Mouse (Mus musculus) T-helper 17 cell (primary cell): Measurements from ENCODE around the gene Rnf44.

ENCODE experiments used
- in situ Hi-C, 2 experiments: fragments of 300-600 bp; cut with MboI, MseI; formaldehyde crosslinking; loops; 1 replicate in 1 of 2; 2 replicates in 1 of 2; pipeline ENCODE4 v1.15.1; 2025; ENCODE audit warnings: high pct_unique_total_duplicates in 2 of 2

The Rnf44 gene

DNA sequence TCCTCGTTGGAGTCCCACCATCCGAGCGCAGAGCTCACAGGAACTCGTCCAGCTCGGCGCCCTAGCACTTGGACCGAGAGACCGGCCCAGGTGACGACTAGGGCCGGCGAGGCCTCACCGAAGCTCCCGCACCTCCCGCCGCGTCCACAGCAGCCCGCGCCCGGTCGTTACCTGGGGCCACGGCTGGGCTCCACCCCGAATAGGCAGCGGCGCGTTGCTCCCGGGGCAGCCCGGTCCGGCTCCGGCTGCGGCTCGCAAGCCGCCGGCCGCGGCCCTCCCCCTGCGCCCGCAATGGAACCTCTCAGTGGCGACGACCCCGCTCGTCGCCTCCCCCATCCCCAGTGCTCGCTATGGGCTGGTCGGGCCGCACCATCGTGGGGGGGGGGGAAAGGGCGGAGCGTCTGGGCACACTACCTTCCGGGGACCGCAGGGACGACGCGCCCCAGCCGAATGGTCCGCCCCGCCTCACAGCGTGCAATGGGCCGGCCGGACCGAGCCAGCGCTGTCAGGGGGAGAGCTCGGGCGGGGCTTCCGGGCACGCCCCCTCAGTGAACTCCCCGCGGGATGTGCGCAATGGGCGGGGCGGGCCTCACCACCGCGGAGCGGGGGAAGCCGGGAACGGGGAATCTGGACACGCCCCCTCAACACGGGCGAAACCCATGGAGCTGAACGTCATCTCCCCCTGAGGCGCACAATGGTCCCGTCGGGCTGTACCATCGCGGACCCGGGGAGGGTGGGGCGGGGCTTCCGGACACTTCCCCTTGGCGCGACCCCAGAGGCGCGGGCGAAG, at the start of gene Rnf44:
TSS of gene Rnf44 (minus strand) at position 350 of the 790 bp plus-strand sequence.
- in situ Hi-C loops, result loop anchor here in 1 of 2 experiments (5.0 to 10.0 kb wide), 2 partner anchors 419 to 751 kb away; partner anchors contain the start of gene Grk6

DNA sequence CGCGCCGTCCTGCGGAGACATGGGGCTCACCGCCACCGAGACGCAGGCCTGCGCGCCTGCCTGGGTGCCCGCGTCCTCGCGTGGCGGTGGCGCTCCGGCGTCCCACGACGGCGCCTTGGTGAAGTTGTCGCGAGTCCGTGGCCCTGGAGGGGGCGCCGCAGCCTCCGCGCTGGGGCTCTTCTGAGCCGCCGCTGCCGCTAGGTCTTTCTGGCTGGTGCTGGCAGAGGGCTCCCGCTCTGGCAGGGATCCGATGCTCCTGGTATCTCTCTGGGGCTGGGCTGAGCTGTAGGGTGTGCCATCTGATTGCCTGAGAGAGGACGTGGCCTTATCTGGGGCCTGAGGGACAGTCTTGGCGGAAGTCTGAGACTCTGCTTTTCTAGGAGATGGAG, 44.5 kb upstream of the Rnf44 start:
- in situ Hi-C loops, result loop anchor here in 1 of 2 experiments (25.0 kb wide), 1 partner anchor 1024 kb away; no protein-coding TSS in a partner anchor

DNA sequence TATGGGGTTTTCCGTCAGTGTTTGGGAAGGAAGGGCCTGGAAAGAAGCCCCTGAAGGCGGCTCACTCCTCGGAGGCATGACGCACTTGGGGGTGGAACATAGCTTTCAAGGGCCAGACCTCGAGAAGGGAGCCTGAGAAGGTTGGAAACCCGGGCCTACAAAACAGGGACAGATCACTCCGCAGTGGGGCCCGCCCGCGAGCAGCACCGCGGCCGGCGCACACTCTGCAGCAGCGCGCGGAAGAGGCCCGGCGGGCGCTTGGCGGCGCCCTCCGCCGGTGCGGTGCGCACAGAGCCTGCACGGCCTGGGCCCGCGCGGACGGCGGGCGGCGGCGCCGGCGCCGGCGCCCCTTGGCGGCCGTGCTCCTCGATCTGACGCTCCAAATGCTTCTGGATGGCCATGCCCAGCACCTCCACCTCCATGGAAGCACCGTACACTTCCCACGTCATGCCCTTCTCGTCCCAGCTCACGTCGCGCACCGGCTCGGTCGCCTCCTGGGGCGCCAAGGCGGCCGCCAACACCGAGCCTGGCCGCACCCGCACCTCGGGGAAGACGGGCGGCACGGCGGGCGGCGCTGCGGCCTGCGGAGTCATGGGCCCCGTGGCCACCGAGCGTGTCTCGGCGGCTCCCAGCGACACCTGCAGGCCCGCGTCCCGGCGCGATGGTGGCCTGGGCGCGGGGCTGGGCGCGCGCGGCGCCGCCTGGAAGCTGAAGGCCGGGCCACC, 43.9 kb upstream of the Rnf44 start:
- in situ Hi-C loops, result loop anchor here in 1 of 2 experiments (25.0 kb wide), 1 partner anchor 1025 kb away; no protein-coding TSS in a partner anchor

DNA sequence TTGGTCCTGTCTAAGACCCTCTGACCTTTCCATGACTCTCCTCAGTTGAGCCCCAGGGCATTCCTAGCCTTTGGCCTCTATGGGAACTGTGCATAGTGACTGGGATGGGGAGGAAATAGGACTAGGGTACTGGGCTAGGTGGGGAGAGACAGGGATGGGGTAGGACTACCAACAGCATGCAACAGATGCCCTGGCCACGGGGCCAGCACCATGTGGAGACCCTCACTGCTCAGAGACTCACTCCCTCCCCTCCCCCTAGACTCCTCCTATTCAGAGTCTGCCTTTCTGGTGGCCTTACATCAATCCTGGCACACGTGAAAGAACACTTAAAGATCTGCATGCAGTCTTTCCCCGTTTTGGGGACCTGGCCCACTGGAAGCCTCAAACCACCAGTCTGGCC, 43.2 kb upstream of the Rnf44 start:
- in situ Hi-C loops, result loop anchor here in 1 of 2 experiments (25.0 kb wide), 1 partner anchor 1025 kb away; no protein-coding TSS in a partner anchor

DNA sequence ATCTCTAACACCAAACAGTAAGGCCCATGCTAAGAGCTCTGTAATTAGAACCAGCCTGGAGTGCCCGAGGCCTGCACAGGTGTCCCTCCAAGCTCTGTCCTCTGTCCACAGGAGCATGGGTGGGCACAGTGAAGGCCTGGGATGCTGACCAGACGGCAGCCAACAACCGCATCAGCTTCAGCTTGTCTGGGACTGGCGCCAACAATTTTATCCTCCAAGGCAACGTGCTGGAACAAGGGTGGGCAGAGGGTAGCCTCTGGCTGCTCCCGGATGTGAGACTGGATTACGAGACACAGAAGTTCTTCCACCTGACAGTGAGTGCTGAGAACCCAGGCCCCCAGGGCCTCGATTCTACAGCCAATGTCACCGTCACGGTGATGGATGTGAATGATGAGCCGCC, 32.4 kb upstream of the Rnf44 start:
- in situ Hi-C loops, result loop anchor here in 1 of 2 experiments (25.0 kb wide), 1 partner anchor 1036 kb away; no protein-coding TSS in a partner anchor

DNA sequence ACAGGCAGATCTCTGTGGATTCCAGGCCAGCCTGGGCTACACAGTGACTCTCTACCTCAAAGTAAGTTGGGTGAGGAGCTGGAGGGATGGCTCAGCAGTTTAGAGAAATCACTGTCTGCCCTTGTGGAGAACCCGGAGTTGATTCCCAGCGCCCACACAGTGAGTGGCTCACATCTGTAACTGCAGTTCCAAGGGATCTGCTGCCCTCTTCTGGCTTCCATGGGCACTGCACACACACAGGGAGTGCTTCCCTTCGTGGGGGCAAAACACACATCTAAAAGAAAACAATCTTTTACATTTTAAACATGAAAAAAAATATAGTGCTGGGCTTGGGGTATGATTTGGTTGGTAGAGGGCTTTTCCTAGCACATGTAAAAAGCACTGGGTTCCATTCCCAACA, 29.4 kb upstream of the Rnf44 start:
- in situ Hi-C loops, result no loop called here

DNA sequence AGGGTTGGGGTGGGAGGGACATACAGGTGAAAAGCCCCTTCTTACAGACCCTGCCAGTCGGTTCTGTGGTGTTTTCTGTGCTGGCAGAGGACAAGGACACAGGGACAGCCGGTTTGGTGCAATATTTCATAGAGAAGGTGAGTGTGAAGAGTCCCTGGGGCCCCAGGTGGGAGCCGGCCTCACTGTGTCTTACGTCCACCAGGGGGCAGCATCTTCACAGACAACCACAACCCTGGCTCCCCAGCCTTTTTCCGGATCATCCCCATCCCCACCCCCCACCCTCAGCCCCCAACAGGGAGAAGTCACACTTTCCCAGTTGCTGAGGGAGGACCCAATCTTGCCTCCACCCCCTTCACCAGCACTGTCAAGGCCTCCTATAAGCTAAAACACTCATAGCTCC, 23.2 kb upstream of the Rnf44 start:
- in situ Hi-C loops, result no loop called here

DNA sequence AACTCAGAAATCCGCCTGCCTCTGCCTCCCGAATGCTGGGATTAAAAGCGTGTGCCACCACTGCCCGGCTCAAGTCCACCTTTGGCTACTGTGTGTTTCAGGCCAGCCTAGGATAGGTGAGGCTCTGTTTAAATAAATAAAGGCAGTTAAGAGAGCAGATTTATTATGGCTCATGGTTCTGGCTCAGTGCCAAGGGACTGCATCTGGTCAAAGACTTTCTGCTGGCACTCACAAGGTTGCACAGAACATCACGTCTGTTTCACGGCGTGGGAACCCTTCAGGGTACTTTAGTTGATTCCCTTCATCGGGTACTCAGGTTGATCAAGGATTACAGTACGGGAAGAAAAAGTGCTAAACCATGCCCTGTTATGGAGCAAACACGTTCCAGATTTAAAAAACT, 21.3 kb upstream of the Rnf44 start:
- in situ Hi-C loops, result no loop called here

DNA sequence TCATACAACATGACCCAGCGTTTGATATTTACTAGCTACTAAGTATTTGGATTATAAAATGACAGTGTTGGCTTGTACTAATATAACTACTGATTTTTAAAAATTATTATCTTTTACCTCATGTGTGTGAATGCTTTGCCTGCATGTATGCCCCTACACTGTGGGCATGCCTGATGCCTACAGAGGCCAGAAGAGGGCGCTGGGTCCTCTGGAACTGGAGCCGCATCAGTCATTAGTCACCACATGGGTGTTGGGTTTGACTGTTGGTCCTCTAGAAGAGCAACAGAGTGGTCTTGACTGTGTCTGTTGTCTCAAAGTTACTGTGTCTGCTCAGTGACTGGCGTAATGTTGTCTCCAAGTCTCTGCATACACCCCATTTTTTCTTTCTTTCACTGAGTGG, 20.7 kb upstream of the Rnf44 start:
- in situ Hi-C loops, result no loop called here

DNA sequence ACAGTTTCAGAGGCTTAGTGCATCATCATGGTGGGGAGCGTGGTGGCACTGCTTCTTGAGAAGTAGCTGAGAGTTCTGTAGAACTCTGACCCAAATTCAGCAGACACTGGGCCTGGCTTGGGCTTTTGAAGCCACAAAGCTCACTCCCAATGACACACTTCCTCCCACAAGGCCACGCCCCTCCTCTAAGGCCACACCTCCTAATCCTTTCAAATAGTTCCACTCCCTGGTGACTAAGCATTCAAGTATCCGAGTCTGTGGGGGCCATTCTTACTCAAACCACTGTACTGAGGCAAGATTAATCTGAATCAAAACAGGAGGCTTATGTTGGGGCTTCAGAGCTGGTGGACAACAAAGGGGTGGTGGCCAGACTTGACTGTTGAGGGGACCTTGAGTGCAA, 17.2 kb upstream of the Rnf44 start:
- in situ Hi-C loops, result no loop called here

DNA sequence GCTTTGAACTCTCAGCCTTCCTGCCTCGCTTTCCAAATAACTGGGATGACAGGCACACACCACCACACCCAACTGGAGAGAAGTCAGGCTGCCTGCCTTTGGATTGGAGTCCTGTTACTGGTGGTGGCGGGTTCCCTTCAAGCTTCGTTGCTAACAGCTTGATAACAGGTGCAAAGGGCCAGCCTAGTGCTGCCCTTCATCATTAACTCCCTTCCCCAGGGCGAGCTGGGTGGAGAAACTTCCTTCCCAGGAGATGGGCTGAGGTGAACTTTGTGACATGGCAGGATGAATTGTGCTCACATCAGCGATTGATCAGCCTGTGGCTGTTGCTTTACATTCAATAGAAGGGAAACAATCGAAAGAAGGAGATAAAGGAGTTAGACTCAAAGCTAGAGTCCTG, 11.2 kb upstream of the Rnf44 start:
- in situ Hi-C loops, result no loop called here

DNA sequence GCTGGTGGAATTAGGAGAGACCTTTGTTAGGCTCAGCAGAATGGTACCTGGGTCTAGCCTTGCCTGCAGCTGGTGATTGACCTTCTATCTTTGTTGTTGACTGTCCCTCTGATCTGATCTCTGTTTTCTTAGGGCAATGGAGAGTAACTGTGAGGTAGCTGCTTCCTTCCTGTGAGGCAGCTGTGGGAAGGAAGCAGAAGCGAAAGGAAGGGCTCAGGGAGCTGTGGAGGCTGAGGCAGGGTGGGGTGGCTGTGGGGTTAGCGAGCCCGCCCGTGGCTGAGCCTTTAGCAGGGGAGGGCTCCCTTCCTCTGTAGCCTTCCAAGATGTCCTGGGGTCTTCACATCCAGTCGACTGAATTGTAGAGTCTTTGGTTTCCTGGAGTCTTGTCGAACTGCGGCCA, 8.8 kb upstream of the Rnf44 start:
- in situ Hi-C loops, result no loop called here

DNA sequence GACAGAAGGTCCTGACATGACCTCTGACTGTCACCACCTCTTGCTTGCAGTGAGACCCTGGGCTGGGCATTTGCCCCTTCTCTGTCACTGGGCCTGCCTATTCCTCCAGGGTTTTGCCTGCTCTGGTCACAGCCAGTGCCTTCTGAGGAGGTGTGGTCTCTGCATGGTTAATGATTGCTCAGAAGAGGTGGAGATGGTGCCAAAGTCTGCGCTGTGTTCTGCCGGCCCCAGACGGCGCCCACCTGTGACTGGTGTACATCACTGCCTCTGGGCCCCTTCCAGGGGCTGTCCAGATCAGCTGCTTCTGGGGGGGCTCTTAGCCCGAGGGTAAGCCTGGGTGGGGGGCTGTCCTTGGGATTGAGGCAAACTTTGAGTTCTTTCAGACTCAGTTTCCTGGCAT, 7.5 kb upstream of the Rnf44 start, which contains the start of gene Cdhr2:
TSS of gene Cdhr2 (plus strand) at position 219 of the 400 bp plus-strand sequence.
- in situ Hi-C loops, result no loop called here

DNA sequence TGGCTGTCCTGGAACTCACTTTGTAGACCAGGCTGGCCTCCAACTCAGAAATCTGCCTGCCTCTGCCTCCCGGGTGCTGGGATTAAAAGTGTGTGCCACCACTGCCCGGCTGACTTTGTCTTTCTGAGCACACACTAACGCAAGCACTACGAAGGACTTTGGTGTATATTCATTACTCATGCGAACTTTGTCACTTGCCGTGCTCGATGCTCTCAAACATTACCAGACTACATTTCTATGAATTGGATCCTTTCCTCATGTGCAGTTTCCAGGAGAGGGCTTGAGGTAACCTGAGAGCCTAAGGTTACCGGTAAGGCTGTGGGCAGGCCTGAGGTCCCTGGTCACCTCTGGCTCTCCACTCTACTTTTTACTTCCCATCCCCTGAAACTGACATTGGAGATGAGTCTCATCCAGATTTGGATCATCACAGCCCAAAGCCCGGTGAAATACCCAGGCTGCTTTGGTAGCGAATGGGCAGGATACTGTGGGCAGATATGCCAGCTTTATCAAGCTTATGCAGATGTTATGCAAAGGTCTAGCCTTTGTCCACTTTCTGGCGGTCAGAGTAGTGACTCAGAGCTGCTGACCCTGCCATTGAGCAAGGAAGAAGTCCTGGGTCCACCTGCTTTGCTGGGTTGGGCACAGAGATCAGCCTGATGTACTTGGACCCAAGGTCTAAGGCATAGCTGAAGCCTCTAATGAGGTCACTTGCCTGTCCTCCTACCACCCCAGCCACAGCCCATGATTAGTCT, 1.9 kb upstream of the Rnf44 start:
- in situ Hi-C loops, result loop anchor here in 1 of 2 experiments (10.0 kb wide), 1 partner anchor 749 kb away; the partner anchor contains the start of gene Grk6

DNA sequence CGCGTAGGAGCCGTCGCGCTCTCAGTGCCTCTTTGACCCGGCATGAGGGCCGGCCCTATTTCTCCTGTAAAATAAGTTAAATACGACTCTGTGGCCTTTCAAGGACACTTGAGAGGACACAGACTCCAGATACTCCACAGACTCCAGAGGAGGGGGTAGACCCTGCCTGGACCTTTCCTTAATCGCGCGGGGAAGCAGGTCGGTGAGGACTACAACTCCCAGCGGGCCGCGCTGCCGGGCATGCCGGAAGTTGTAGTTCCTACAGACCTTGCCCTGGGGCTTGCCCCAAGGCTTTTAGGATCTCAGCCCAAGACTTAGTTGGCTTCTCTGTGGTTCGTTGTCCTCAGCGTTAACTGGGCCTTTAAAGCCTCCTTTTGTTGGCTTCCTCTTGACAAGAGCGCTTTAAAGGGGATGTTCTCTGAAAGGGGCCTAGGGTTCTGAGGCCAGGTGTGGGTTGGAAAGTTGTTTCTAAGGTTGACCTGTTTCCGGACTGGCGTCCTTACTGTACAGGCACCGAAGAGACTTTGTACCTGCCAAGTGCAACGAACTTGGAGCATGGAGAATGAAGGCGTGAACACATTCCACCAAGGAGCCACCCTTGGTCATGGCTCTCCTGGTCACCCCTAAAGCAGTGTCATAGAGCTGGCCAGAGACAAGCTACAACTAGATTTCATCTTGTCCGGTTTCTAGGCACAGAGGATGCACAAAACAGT, 797 bp upstream of the Rnf44 start:
- in situ Hi-C loops, result loop anchor here in 1 of 2 experiments (5.0 to 10.0 kb wide), 2 partner anchors 418 to 750 kb away; partner anchors contain the start of gene Grk6

DNA sequence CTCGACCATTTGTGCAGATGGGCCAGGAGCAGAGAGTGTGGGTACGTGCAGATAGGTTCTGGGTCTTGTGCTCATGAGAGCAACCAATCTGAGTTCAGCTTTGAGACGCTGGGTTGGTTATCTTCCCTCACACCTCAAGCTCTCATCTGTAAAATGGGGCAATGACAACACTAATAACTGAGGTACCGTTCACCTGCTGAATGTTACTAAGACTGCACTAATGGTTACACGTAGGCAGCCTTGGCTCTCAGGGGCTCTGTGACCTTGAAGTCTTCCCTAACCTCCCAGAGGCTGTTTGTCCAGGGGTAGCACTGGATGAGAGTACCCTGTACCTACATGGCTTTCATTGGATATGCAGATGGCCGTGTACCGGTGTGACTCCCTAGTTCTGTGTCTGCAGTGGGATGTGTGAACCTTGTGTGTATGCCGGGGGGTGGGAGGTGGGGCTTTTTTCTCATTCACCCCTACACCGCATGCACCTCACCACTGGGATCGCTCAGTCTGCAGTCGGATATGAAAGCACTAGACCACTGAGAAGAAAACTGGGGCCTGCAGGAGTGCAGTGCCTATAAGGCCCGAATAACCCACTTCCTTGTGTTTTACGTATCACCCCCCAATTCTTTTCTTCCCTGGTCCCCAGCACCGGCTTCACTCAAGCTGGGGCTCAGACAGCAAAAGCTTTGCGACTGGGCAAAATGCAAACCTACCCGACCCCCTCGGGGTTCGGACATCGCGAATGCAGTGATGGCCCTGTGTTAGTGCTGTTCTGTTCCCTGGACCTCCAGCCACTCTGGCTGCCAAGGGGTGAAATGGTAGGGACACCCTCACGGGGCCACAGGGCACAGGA, 773 bp downstream of the Rnf44 start:
- in situ Hi-C loops, result loop anchor here in 1 of 2 experiments (5.0 to 10.0 kb wide), 2 partner anchors 419 to 752 kb away; partner anchors contain the start of gene Grk6

DNA sequence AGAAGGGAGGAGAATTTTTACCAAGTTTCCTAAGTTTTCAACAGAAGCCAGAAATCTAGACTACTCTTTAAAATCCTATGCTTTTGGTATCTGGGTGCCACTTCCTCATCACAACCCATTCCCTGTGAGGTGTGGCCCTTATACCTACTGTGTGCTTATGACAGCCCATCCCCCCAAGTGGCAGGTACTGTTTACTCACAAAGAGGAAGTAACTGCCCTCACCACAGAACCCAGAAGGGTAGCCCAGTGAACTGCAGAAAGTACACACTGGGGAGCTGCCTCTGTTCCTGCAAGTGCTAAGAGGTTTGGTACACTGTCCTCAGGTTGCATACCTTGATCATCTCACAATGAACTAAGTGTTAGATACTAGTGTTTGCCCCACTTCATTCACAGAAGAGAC, 2.0 kb downstream of the Rnf44 start:
- in situ Hi-C loops, result loop anchor here in 1 of 2 experiments (5.0 to 10.0 kb wide), 2 partner anchors 421 to 753 kb away; partner anchors contain the start of gene Grk6

DNA sequence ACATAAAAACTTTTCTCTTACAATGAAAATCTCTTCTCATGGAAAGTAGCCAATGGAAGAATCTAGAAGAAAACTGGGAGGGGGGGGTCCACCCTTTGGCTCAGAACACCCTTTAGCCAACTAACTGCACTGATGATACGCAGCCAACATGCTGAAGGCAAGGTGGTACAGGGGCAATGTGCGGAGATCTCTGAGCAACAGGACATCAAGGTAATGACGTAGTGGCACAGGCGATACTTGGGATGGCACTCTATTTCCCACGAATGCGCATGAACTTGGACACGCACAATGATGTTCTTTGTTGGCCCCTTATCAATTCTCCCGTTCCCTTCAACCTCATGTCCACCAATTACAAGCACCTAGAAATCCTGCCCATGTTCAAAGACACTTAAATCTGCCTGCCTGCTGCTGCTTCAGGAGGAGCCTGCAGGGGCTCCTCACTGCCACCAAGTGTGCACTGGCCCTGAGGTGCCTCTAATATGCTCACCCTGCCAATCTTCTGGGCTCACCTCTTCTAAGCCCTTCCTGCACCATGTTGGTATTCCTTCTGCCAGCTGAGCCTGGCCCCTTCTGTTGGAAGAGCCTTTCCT, 3.5 kb downstream of the Rnf44 start:
- in situ Hi-C loops, result loop anchor here in 1 of 2 experiments (5.0 to 10.0 kb wide), 2 partner anchors 422 to 755 kb away; partner anchors contain the start of gene Grk6
